Mouse (Mus musculus): Measurements from ENCODE around the gene Gm37240. TPM values are rescaled to one million over a fixed set of nuclear protein-coding genes. Genes with fewer than 3 reads are reported as not detected.
A peak's percentile ranks its signal among the peaks of the same experiment; 100 is the strongest.

Gm37240 gene
- total and polyA plus RNA-seq, 2 experiments from 2014 or later, result 0.43 to 1.9 TPM

DNA sequence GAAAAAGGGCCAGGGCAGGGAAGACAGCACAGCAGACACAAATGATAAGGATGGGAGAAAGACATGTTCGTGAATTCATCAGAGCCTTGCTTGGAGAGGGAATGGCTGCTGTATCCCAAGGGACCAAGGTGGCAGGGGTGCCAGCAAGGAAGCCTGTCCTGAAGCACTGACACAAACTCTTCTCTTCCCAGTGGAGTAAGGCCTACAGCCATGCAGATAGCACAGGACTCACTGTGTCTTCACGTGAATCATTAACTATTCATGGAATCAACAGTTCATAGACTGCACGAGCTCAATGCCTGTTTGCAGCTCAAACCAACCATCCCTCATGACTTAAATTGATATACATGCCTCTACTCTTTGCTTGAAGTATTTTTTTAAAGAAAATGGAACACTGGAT lies 209.4 kb downstream of the Gm37240 start:
- Histone ChIP-seq H3K9me3 (ENCODE audit: low read length) (no peaks in the 10 kb centered on the region), H3K9ac (replicated peaks; ENCODE audit: low read length, poor library complexity, severe bottlenecking) (no peak overlapping the region), H3K4me1 (ENCODE audit: insufficient read depth, low read length) (no peaks in the 10 kb centered on the region), H3K27ac (ENCODE audit: low read depth, low read length) (no peak overlapping the region), H3K4me3 (ENCODE audit: low read depth, low read length) (no peak overlapping the region), H3K36me3 (ENCODE audit: insufficient read depth, low read length) (no peaks in the 10 kb centered on the region), H3K4me2 (ENCODE audit: low read depth, low read length, poor library complexity, severe bottlenecking) (no peak overlapping the region), H3K27me3 (ENCODE audit: insufficient read depth, low read length) (no peaks in the 10 kb centered on the region)
- TF ChIP-seq CTCF (IDR thresholded peaks at IDR 0.05), result no peak
- 71% methylated on average over 3 of the region's 3 CpGs for WGBS
- DNase-seq (ENCODE audit: low spot score) (no peak), ATAC-seq (ENCODE audit: low FRiP score) (no peak)

DNA sequence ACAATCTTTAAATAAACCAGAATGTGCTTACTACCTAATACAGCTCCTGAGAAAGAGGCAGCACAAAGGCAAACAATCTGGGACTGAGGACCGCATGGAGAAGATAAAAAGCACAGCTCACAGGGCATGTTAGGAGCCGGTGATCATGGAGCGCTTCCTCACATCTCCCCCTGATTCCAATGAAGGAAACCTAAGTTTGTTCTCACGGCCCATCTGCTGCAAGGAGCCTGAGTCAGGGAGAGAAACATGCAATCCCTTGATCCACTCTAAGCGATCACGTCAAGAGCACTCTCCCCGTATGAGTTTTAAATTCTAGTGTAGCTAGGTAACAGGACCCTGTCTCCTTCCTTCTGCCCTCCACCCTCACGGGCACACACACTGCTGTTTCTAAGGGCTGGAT lies 210.2 kb downstream of the Gm37240 start:
- Histone ChIP-seq H3K4me2 (ENCODE audit: low read depth, low read length, poor library complexity, severe bottlenecking) (no peak overlapping the region), H3K27ac (ENCODE audit: low read depth, low read length) (no peak overlapping the region), H3K27me3 (ENCODE audit: insufficient read depth, low read length) (no peaks in the 10 kb centered on the region), H3K9ac (replicated peaks; ENCODE audit: low read length, poor library complexity, severe bottlenecking) (no peak overlapping the region), H3K36me3 (ENCODE audit: insufficient read depth, low read length) (no peaks in the 10 kb centered on the region), H3K4me3 (ENCODE audit: low read depth, low read length) (no peak overlapping the region), H3K4me1 (ENCODE audit: insufficient read depth, low read length) (no peaks in the 10 kb centered on the region), H3K9me3 (ENCODE audit: low read length) (no peaks in the 10 kb centered on the region)
- WGBS, result 83% methylated on average over 8 of the region's 8 CpGs
- DNase-seq (ENCODE audit: low spot score), result no peak
- no peak for TF ChIP-seq CTCF (IDR thresholded peaks at IDR 0.05)
- no peak for ATAC-seq (ENCODE audit: low FRiP score)

DNA sequence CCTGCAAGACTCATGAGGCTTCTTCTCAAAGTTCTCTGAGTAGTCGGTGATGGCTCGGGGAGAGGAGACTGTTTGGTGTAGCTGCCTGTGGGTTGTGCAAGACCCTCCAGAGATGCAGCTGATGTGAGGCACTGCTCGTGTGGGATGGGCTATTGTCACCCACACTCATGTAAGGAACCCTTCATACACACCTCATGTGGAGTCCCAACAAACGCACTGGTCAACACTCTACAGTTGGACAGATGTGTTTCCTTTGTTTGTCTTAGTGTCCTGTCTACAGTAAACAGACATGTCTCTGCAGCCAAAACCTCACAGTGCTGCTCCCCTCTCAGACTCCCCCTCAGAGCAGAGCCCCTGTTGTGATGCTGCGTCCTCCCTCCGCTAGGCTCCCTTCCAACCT lies 217.5 kb downstream of the Gm37240 start:
- TF ChIP-seq CTCF (IDR thresholded peaks at IDR 0.05), result no peak
- DNase-seq (ENCODE audit: low spot score) (no peak), ATAC-seq (ENCODE audit: low FRiP score) (no peak)
- no peak overlapping the region for H3K9ac ChIP-seq (replicated peaks; ENCODE audit: low read length, poor library complexity, severe bottlenecking)
- H3K4me2 ChIP-seq (ENCODE audit: low read depth, low read length, poor library complexity, severe bottlenecking), result no peak overlapping the region
- no peaks in the 10 kb centered on the region for H3K27me3 ChIP-seq (ENCODE audit: insufficient read depth, low read length)
- H3K4me3 ChIP-seq (ENCODE audit: low read depth, low read length), result no peak overlapping the region
- 86% methylated on average over 6 of the region's 6 CpGs for WGBS
- H3K36me3 ChIP-seq (ENCODE audit: insufficient read depth, low read length), result no peaks in the 10 kb centered on the region
- no peaks in the 10 kb centered on the region for H3K9me3 ChIP-seq (ENCODE audit: low read length)
- peaks cover 2% of the 10 kb centered on the region; the same call in 1 of the 2 replicates for H3K4me1 ChIP-seq (ENCODE audit: insufficient read depth, low read length)
- no peak overlapping the region for H3K27ac ChIP-seq (ENCODE audit: low read depth, low read length)

DNA sequence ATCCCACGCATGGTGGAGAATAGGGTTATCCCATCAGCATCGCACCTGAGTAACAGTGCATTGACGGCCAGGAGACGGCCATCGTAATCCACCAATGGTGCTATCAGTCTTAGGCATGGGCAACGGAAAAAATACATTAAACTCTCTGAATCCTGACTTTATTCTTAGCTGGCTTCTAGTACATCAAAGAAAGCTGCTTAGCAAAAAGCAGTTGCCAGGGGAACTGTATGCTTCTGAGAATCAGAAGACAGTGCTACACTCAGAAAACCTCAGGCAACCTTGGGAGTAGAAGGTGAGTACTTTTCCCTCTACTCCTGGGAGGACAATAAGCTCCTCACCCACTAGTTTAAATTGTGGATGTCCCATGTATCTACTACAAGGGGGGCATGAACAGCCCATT lies 219.6 kb downstream of the Gm37240 start:
- no peak for TF ChIP-seq CTCF (IDR thresholded peaks at IDR 0.05)
- H3K9me3 ChIP-seq (ENCODE audit: low read length), result no peaks in the 10 kb centered on the region
- no peak overlapping the region for H3K4me3 ChIP-seq (ENCODE audit: low read depth, low read length)
- H3K9ac ChIP-seq (replicated peaks; ENCODE audit: low read length, poor library complexity, severe bottlenecking), result no peak overlapping the region
- H3K27me3 ChIP-seq (ENCODE audit: insufficient read depth, low read length), result no peaks in the 10 kb centered on the region
- peak; percentile 45; the same call in 1 of the 2 replicates for ATAC-seq (ENCODE audit: low FRiP score)
- WGBS, result 63% methylated on average over 6 of the region's 6 CpGs
- DNase-seq (ENCODE audit: low spot score), result no peak
- peaks cover 2% of the 10 kb centered on the region; the same call in 1 of the 2 replicates for H3K4me1 ChIP-seq (ENCODE audit: insufficient read depth, low read length)
- H3K36me3 ChIP-seq (ENCODE audit: insufficient read depth, low read length), result no peaks in the 10 kb centered on the region
- no peak overlapping the region for H3K4me2 ChIP-seq (ENCODE audit: low read depth, low read length, poor library complexity, severe bottlenecking)
- no peak overlapping the region for H3K27ac ChIP-seq (ENCODE audit: low read depth, low read length)

DNA sequence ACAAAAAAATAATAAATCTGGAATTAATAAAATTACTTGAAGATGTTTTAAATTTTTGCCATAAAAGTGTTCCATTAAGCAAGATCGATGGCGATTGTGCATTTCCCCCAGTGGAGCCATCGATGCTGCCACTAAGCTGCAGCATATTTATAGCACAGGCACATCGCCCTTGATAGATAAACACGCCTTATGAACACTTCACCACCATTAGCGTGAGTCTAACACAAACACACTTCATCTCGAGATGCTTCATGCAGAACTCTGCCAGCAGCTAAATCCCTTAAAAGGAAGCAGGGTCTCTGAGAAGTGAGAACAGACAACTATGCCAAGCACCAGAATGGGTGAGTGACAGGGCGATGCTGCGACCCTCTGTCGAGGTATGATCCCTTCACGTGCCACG lies 220.6 kb downstream of the Gm37240 start:
- DNase-seq (ENCODE audit: low spot score) (no peak), ATAC-seq (ENCODE audit: low FRiP score) (no peak)
- WGBS, result 79% methylated on average over 12 of the region's 12 CpGs
- Histone ChIP-seq H3K27ac (ENCODE audit: low read depth, low read length) (no peak overlapping the region), H3K9me3 (ENCODE audit: low read length) (no peaks in the 10 kb centered on the region), H3K4me1 (ENCODE audit: insufficient read depth, low read length) (peaks cover 2% of the 10 kb centered on the region; the same call in 1 of the 2 replicates), H3K4me2 (ENCODE audit: low read depth, low read length, poor library complexity, severe bottlenecking) (no peak overlapping the region), H3K36me3 (ENCODE audit: insufficient read depth, low read length) (no peaks in the 10 kb centered on the region), H3K9ac (replicated peaks; ENCODE audit: low read length, poor library complexity, severe bottlenecking) (no peak overlapping the region), H3K27me3 (ENCODE audit: insufficient read depth, low read length) (no peaks in the 10 kb centered on the region), H3K4me3 (ENCODE audit: low read depth, low read length) (no peak overlapping the region)
- no peak for TF ChIP-seq CTCF (IDR thresholded peaks at IDR 0.05)

DNA sequence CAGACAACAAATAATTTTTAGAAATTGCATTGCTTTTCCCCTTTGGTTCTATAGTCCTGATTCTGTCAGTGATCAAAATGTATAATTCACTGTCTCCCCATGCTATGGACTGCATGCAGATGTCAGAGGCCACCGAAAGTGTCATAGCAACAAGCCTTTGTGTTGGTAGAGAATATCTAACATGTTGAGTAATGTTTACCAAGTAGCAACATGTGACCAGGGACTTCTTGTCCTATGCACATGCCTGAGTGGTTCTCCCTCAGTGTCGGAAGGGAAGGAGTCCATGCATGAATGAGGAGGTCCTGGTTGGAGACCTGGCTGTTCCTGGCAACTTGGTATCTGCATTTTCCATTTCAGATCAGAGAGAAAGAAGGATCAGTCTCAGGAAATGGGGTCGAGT lies 221.2 kb downstream of the Gm37240 start:
- ATAC-seq (ENCODE audit: low FRiP score), result no peak
- no peak overlapping the region for H3K27ac ChIP-seq (ENCODE audit: low read depth, low read length)

More for the DNA sequence above, 221.2 kb downstream of the Gm37240 start:
- DNase-seq (ENCODE audit: low spot score), result no peak
- Histone ChIP-seq H3K9me3 (ENCODE audit: low read length) (no peaks in the 10 kb centered on the region), H3K4me2 (ENCODE audit: low read depth, low read length, poor library complexity, severe bottlenecking) (no peak overlapping the region), H3K4me3 (ENCODE audit: low read depth, low read length) (no peak overlapping the region), H3K4me1 (ENCODE audit: insufficient read depth, low read length) (peaks cover 2% of the 10 kb centered on the region; the same call in 1 of the 2 replicates), H3K27me3 (ENCODE audit: insufficient read depth, low read length) (no peaks in the 10 kb centered on the region), H3K9ac (replicated peaks; ENCODE audit: low read length, poor library complexity, severe bottlenecking) (no peak overlapping the region), H3K36me3 (ENCODE audit: insufficient read depth, low read length) (no peaks in the 10 kb centered on the region)
- TF ChIP-seq CTCF (IDR thresholded peaks at IDR 0.05), result no peak
- WGBS, result 66% methylated on average over 3 of the region's 3 CpGs

All from midbrain, postnatal 0 days (tissue).